Mouse (Mus musculus): ENCODE data around the gene Pde1c.

GRCm38 (mm10) chr6:56359126-56359525 lies 209.8 kb downstream of the Pde1c start:
- TF ChIP-seq POLR2A (IDR thresholded peaks at IDR 0.05; ENCODE audit: control insufficient read depth, low read depth, low read length) = no peak
- TF ChIP-seq CTCF (IDR thresholded peaks at IDR 0.05; ENCODE audit: control insufficient read depth, insufficient read depth, insufficient replicate concordance, low read depth, low read length) = no peak
